Mouse (Mus musculus) brain, embryonic 14.5 days (tissue): ENCODE measurements around the gene Jund.

Source experiments
- CTCF ChIP-seq: fragments of 200-500 bp; IDR thresholded peaks from 2 replicates; pipeline ENCODE4 v1.5.1; 2012; ENCODE audit warnings: inconsistent platforms, mild to moderate bottlenecking, moderate library complexity, borderline replicate concordance; ENCODE audit not compliant: insufficient read depth, insufficient read length; ENCODE audit errors: extremely low read depth
- POLR2A ChIP-seq: fragments of 200-500 bp; IDR thresholded peaks from 2 replicates; pipeline ENCODE4 v1.6.1; 2012; ENCODE audit warnings: mild to moderate bottlenecking, inconsistent platforms, borderline replicate concordance; ENCODE audit not compliant: poor library complexity, insufficient read depth, insufficient read length, severe bottlenecking; ENCODE audit errors: extremely low read depth

- TF ChIP-seq CTCF (no peak), POLR2A (no peak)
These were observed 23.4 kb upstream of the Jund start for GRCm38 (mm10) chr8:70675336-70675735.
